Mouse (Mus musculus): ENCODE data around the gene Mpdu1.
"Not testable (repeated sequence)": the region's sequence is repeated elsewhere in the genome, so short reads cannot be mapped to it uniquely, and the experiment has no call there.

Gene Mpdu1

DNA sequence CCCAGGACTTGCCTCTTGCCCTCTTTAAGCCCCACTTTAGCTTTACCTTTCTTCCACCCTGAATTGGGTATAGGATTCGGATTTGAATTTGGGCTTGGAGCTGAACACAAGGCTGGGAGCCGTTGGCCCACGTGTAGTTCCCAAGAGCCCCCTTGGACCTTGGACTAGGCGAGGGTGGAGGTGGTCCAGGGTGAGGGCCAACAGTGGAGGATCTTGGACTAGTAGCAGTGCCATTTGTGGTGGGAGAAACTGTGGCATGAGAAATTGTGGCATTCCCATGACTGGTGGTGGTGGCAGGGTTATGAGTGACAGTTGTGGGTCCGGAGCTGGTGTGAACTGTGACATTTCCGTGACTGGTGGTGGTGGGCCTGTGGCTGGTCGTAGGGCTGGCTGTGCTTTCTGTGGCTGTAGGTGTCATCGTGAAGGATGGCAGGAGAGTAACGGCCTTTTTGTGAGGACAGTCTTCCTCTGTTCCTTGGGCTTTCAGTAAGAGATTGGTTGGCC lies 3.1 kb upstream of the Mpdu1 start:
- DNase-seq (ENCODE audit: low spot score), result no peak

DNA sequence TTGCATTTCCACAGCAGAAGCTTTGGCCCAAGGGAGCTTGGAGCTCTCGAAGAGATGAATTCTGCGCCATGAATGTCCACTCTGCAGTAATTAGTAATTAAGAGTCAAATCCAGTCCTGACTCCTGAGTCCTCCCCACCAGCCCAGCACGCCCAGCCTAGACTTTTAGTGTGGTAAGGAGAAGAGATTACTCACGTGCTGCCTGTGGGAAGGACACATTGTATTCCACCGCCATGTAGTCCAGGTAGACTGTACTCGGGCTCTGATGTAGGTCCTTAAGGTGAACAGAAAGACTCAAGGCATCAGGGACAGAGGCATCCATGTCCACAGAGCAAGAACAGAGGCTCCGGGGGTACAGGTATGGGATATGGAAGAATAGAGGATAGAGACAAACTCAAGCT lies 2.4 kb upstream of the Mpdu1 start:
- no peak for DNase-seq (ENCODE audit: low spot score)

DNA sequence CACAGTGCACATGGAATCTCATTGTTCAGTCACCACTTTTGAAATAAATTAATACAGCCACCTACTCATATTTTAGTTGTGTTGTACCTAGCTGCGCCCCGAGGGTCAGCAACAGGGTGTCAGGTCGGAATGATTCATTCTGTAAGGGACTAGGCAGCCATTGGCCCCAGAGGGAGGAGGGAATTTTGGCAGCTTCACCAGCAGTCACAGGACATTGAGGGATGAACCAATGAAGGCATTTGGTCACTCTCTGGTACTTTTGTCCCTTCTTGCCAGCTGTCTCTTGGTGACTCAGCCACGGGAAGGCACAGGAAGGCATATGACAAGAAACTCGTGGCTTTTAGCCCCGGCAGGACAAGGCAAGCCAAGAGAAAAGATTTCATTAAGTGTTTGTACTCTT lies 1.4 kb upstream of the Mpdu1 start:
- no peak for DNase-seq (ENCODE audit: low spot score)

DNA sequence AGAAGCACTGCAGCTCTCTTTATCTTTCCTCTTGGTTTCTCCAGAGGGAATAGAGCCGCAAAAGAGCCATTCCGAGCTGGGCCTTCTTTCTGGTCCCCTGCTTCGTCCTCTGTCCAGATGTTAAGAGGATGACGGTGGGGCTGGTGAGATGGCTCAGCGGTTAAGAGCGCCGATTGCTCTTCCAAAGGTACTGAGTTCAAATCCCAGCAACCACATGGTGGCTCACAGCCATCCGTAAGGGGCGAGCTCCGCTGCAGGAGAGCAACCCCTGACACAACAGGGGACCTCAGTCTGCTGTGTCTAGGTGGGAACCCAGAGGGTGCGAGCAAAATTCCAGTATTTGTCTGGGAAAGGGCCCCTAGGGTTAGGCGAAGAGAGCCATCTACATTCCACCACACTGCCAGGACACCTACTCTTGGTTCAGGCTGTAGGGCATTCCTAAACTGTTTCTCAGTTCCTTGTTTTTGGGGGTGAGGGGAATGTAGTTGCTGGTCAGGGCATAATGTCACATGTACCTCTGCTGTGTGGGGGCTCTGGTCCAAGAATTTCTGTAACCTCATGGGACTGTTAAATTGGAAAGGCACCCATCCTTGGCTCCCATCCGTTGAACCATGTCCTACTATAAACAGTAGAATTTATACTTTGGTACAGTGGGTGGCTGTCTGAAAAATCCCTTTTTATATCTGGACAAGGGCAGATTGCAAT lies 677 bp upstream of the Mpdu1 start:
- no peak for DNase-seq (ENCODE audit: low spot score)

DNA sequence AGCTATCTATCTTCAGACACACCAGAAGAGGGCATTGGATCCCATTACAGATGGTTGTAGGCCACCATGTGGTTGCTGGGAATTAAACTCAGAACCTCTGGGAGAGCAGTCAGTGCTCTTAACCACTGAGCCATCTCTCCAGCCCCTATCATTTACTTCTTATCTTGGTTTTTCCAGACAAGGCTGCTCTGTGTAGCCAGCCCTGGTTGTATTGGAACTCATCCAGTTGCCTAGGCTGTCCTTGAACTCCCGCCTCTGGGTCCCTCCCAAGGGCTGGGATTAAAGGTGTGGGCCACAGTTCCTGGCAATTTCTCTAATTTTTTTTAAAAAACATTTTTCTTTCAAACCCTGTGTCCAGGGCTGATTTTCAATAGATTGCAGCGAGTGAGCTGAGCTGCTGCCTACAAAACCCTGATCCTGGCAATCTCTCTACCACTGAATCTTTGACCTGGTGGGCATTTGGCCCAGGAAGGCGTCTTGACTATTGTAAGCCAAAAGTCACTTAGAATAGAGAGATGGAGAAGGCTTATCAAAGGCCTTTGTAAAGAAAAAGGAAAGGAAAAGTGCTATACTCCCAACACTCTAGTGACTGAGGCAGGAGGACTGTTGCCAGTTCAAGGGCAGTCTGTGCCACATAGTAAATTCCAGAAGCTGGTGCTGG lies 1.1 kb downstream of the Mpdu1 start:
- no peak for DNase-seq (ENCODE audit: low spot score)

DNA sequence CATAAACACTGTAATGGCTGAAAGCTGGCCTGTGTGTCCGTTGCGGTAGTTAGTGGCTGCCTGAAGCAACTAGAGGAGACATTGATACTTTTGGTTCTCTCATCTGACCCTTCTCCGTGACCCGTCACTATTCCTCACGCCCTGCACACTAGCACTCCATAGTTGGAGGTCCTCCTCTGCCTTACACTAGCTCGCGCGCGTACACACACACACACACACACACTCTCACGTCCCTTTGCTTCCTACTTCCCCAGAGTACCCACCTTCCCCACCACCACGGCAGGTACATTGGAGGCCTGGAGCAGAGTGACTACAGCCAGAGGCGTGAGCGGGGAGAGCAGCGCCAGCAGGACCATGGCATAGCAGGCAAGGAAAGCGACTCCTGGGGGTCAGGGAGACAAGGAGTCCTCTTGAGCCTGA lies 5.0 kb downstream of the Mpdu1 start:
- DNase-seq (ENCODE audit: low spot score), result no peak

DNA sequence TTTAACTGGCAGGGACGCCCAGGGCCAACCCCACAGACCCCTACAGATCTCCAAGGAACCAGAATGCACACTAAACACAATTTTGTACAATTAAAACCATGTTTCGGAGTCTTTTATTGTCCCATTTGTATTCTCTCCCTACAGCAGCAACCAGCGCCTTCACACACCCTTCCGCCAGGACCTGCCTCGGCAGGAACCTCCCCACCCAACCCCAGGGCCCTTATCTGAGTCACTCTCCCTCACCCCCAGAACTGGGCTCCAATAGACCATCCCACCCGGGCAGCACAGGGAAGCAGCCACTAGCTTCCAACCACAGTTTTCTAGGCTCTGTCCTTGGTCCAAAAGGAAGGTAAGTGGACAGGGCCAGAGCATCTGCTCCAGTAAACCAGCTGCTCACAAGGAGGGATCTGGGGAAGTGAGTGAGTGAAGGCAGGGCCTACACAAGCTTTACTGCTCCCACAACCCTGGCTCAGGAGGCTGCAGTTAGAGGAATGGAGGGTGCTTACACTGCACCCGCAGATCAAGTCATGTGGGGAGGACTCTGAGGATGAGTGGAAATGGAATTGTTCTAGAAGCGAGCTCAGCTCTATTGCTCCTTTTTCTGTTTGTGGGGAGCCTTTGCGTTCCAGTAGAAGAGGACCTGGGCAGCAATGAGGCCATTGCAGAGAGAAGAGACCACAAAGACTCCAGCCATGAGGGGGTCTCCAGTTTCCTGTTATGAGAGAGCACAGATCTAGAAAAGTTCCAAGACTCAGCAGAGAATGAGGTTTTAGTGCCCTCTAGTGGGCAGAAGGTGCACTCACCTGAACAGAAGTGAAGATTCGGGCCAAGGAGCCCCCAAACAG lies 5.6 kb downstream of the Mpdu1 start:
- peak; percentile 83 for DNase-seq (ENCODE audit: low spot score)

DNA sequence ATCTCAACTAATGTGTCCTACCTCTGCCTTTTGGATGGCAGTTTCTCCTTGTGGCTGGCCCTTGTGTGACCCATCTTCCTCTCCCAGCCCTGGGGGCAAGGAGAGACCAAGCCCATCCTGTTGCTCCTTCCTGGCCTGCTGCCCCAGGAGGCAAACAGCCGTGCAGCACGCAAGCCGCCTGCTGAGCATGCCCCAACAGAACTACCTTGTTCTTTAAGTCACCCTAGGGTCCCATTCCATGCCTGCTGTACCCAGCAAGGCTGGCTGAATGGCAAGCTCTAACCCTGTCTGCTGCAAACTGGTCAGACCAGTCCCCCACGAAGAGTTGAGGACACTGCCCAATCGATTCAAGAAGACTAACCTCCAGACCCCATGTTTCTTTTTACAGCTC lies 6.4 kb downstream of the Mpdu1 start:
- DNase-seq (ENCODE audit: low spot score), result no peak

DNA sequence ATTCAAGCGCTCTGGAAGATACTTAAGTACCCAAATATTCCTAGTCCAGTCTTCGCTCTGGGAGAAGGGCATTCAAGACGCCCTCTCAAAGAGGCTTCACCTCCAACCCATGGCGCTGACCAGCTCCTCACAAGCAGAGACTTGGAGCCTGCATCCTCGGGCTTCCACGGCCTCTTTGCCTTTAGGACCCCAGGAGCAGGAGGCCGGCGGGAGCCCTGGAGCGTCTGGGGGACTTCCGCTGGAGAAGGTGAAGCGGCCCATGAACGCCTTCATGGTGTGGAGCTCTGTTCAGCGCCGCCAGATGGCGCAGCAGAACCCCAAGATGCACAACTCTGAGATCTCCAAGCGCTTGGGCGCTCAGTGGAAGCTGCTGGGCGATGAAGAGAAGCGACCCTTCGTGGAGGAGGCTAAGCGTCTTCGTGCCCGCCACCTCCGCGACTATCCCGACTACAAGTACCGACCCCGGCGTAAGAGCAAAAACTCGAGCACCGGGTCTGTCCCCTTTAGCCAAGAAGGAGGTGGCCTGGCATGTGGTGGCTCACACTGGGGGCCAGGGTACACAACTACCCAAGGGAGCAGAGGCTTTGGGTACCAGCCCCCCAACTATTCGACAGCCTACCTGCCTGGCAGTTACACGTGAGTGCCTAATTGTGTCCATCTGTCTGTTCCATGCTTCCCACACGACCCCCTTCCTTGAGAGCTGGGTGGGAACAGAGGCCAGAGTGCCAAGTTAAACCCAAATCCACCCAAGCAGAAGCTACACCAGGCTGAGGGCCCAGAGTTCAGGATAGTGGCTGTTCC lies 7.0 kb downstream of the Mpdu1 start, which contains the start of gene Sox15:
Gene Sox15 (plus strand): TSS at position 51 of the 801 bp plus-strand sequence.
- DNase-seq (ENCODE audit: low spot score), result peak; percentile 87

DNA sequence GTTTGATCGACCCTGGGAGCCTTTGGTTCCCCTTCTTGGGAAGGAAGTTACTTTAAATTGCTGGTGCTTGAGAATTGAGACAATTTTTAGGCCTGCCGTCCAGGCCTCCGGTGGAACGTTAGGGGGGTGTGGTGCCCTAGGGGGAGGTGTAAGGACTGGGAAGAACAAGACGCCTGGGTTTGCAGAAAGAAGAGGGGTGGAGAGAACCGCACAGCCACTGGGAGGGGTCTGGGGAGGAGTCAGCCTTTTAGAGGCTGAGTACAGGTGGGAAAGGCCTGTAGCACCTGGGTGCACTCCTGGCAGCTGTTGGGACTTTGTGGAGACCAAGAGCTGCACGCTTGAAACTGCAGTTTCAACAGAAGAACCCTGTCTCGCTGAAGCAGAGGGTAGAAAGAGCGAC lies 7.7 kb downstream of the Mpdu1 start:
- no peak for DNase-seq (ENCODE audit: low spot score)

DNA sequence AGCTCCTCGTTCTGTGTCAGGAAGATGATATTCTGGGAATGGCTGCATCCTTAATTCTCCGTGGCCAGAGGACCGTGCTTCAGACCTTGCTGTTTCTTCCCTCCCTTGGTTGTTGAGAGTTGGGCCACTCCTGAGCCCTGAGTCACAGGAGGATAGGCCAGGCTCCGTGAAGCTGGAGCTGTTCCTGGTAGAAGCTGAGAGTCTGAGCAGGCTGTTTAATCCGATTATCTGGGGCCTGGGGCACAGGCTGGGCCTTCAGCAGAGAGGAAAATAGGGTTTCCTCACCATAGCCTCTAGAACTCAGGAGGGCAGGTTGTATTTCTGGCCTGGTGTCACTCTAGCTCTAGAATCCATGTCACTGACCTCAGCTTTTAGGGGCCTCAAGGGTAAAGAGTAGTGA lies 9.0 kb downstream of the Mpdu1 start:
- DNase-seq (ENCODE audit: low spot score), result no peak

DNA sequence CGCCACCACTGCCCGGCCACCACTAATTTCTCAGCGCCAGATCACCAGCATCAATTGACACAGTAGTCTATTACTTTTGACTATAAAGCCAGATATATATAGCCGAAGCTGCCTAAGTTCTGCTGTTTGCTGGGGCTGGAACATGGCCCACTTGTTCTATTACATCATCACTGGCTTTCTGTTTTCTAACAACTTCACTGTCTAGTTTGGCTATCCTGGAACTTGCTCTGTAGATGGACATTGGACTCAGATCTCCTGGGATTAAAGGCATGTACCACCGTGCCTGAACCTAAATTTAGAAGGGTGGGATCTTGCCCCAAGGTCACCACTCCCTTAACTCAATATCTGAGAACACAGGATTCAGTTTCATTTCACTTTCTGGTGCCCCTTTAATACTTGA lies 16.6 kb downstream of the Mpdu1 start:
- DNase-seq (ENCODE audit: low spot score), result no peak

DNA sequence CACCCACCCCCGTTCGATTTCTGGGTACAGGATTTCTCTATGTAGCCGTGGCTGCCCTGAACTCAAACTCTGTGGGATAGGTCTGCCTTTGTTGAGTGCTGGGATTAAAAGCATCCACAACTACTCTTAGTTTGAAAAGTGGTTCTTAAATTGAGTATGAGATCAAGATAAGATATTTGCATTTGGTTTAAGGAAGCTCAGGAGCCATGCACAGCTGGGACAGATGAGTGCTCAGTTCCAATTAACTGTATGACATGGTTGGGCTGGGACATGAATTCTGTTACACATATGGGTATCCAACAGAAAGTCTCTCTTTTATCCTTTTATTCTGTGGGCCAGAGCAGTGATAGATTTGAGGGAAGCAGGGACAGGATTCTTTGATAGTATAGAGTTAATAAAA lies 27.0 kb downstream of the Mpdu1 start:
- no peak for DNase-seq (ENCODE audit: low spot score)

DNA sequence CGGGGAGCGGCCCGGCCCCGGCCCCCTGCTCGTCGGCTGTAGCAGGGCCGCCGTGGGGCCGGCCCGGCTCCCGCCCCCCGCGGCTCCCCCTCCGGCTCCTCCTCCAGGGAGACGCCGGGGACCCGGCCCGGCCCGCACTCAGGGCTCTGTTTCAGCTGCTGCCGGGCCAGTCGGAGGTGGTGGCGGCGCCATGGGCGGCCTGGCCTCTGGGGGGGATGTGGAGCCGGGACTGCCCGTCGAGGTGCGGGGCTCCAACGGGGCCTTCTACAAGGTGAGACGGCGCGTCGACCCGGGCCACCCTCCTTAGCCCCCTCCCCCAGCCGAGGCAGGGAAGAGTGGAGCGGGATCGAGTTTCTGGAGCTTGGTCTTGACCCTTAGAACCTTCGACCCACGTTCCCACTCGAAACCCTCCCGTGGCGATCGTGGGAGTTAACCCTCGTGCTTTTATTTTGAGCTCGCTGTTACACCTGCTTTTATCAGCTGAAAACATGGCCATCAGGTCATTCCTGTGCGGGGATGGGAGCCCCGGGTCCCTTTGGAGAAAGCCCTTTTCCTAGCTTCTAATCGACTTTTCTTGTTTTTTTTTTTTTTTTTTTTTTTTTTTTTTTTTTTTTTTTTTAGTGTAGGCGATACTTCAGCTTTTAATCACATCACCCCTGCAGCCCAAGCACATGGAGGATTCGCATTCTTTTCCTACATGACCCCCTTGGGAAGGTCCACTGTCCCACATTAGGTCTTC lies 29.1 kb downstream of the Mpdu1 start:
- DNase-seq (ENCODE audit: low spot score), result peak; percentile 44

DNA sequence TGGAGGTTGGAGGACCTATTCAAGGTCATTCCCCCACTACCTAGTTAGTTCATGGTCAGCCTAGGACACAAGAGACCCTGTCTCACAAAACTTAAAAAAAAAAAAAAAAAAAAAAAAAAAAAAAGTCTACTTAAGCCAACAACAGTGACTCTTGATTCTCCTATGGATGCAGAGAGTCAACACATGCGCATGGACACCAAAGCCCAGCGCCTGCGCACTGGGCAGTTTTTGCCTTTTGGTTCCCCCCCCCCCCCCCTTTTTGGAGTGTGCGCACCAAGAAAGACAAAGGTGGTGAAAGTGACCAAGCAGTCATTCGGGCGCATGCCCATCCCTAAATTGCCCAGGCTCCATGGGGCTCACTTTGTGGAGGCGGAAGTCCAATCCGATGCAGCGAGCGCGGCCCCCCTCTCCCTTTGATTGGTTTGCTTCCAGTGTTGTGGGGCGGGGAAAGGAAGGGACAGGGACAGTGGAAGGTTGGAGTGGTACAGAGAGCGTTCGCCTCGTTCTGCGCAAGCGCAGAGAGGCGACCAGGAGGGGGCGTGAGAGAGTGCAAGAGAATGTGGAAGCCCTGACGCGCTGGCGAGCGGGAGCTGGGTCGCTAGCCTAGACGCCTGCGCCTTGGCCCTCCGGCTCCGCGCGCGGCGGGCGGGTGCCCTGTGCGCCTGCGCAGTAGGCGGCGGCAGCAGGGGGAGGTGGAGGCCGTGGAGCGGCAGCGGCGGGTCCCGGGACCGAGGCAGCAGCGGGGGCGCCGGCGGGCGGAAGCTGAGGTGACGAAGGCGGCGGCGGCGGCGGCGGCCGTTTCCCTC lies 30.0 kb downstream of the Mpdu1 start, which contains the start of gene Fxr2:
Gene Fxr2 (plus strand): TSS at position 707 of the 806 bp plus-strand sequence.
- DNase-seq (ENCODE audit: low spot score), result peak; percentile 100

DNA sequence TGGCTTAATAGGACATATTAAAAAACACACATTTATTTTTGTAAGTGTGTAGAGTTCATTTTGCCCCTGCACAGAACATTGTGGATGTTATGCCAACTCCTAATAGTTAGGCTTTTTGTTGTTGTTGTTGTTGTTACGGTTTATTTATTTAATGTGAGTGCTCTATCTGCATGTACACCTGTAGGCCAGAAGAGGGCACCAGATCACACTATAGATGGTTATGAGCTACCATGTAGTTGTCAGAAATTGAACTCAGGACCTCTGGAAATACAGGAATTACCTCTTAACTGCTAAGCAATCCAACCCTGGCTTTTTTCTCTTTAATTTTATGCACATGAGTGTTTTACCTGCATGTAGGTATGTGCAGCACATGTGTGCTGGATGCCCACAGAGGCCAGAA lies 32.6 kb downstream of the Mpdu1 start:
- DNase-seq (ENCODE audit: low spot score), result peak; percentile 45

DNA sequence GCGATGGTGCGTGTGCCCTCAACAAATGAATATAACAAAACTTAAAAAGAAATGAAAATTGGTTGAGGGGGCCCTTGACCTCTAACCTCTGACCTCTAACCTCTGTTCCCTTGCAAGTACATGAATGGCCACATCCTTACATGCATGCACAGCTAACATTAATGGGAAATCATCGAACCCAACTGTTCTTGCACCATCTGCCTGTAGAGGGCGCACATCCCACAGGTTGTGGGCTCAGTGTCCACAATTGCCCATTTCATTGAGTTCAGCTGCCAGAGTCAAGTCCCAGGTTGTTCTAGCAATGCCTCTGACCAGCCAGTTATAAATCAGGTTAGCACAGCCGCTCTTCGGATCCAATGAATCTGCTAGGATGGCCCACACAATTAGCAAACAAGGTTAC lies 34.2 kb downstream of the Mpdu1 start:
- peak; percentile 94 for DNase-seq (ENCODE audit: low spot score)

DNA sequence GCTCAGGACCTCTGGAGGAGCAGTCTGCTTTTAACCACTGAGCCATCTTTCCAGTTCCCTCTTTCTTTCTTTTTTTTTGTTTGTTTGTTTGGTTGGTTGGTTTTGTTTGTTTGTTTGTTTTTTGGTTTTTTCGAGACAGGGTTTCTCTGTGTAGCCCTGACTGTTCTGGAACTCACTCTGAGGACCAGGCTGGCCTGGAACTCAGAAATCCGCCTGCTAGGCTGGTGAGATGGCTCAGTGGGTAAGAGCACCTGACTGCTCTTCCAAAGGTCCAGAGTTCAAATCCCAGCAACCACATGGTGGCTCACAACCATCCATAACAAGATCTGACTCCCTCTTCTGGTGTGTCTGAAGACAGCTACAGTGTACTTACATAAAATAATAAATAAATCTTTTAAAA lies 38.1 kb downstream of the Mpdu1 start:
- not testable (repeated sequence) for DNase-seq (ENCODE audit: low spot score)

DNA sequence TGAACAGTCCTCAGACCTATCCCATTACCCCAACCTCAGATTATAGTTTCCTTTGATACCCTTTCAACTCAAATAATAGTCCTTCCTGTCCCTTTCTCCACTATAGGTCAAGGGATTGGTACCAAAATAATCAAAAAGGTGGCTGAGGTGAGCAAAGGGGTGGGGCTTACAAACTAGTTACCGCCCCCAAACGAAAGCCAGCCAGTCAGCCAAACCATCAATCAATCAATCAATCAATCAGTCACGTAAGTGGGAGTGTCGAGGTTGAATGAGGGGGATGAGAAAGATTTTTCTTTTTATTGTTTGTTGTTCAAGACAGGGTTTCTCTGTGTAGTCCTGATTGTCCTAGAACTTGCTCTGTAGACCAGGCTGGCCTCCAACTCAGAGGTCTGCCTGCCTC lies 39.4 kb downstream of the Mpdu1 start:
- DNase-seq (ENCODE audit: low spot score), result no peak

DNA sequence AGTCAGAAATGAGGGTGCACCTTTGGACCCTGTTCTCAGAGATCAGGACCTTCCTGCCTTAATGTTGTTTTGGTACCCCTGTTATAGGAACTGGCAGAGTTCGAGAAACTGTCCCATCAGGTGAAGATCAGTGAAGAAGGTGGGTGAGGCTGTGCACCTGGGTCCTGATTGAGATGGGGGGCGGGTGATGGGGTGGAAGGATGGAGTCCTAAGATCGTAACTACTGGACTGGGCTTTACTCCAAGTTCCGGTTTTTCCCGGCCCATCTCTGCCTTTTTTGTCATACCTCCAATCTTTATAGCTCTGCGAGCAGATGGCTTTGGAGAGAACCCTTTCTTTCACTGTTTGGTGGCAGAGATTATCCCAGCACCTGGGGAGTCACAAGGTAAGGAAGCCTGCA lies 40.0 kb downstream of the Mpdu1 start:
- DNase-seq (ENCODE audit: low spot score), result no peak
